Mouse (Mus musculus): ENCODE measurements at regions not wholly inside any gene's neighbourhood (a gene's known extent, or its start where the extent isn't known, plus 50 kb on each side); places are given as distances from the start of the nearest gene placed in this dataset.
"Not testable (repeated sequence)": the region's sequence is repeated elsewhere in the genome, so short reads cannot be mapped to it uniquely, and the experiment has no call there.

- 78% methylated on average over 3 of the region's 3 CpGs for WGBS
- H3K9me3 ChIP-seq (ENCODE audit: control insufficient read depth, low read length): no peaks in the 10 kb centered on the region
- H3K27me3 ChIP-seq (ENCODE audit: control insufficient read depth, insufficient read depth, low read length): no peaks in the 10 kb centered on the region
- DNase-seq (ENCODE audit: low spot score, missing footprints) (peak; percentile 78), ATAC-seq (ENCODE audit: low FRiP score) (no peak)
- H3K36me3 ChIP-seq (ENCODE audit: control insufficient read depth, insufficient read depth, low read length): no peaks in the 10 kb centered on the region
- H3K4me1 ChIP-seq (ENCODE audit: control insufficient read depth, insufficient read depth, low read length): no peaks in the 10 kb centered on the region
- no peak overlapping the region for H3K4me3 ChIP-seq (ENCODE audit: low read depth, low read length)
- no peak overlapping the region for H3K4me2 ChIP-seq
- no peak overlapping the region for H3K27ac ChIP-seq (ENCODE audit: low read depth, low read length)
- H3K9ac ChIP-seq (ENCODE audit: low read length): no peak overlapping the region
These were observed 136.8 kb upstream of the 1700056E22Rik start for GRCm38 (mm10) chr1:184170926-184171325.

- DNase-seq (ENCODE audit: low spot score, missing footprints): peak; percentile 12
- WGBS: 67% methylated on average over 1 of the region's 1 CpGs
- no peak for ATAC-seq (ENCODE audit: low FRiP score)
- Histone ChIP-seq H3K27ac (ENCODE audit: low read depth, low read length) (no peak overlapping the region), H3K4me2 (no peak overlapping the region), H3K27me3 (ENCODE audit: control insufficient read depth, insufficient read depth, low read length) (no peaks in the 10 kb centered on the region), H3K9me3 (ENCODE audit: control insufficient read depth, low read length) (no peaks in the 10 kb centered on the region), H3K4me3 (ENCODE audit: low read depth, low read length) (no peak overlapping the region), H3K4me1 (ENCODE audit: control insufficient read depth, insufficient read depth, low read length) (no peaks in the 10 kb centered on the region), H3K9ac (ENCODE audit: low read length) (no peak overlapping the region), H3K36me3 (ENCODE audit: control insufficient read depth, insufficient read depth, low read length) (no peaks in the 10 kb centered on the region)
These were observed 135.9 kb upstream of the 1700056E22Rik start for GRCm38 (mm10) chr1:184169967-184170366.

- no peaks in the 10 kb centered on the region for H3K9me3 ChIP-seq (ENCODE audit: control insufficient read depth, low read length)
- no peaks in the 10 kb centered on the region for H3K4me1 ChIP-seq (ENCODE audit: control insufficient read depth, insufficient read depth, low read length)
- DNase-seq (ENCODE audit: low spot score, missing footprints) (peak; percentile 14), ATAC-seq (ENCODE audit: low FRiP score) (no peak)
- no peak overlapping the region for H3K27ac ChIP-seq (ENCODE audit: low read depth, low read length)
- no peaks in the 10 kb centered on the region for H3K27me3 ChIP-seq (ENCODE audit: control insufficient read depth, insufficient read depth, low read length)
- no peak overlapping the region for H3K4me3 ChIP-seq (ENCODE audit: low read depth, low read length)
- H3K36me3 ChIP-seq (ENCODE audit: control insufficient read depth, insufficient read depth, low read length): no peaks in the 10 kb centered on the region
- H3K4me2 ChIP-seq: no peak overlapping the region
- H3K9ac ChIP-seq (ENCODE audit: low read length): no peak overlapping the region
- WGBS: 73% methylated on average over 7 of the region's 7 CpGs
These were observed 135.1 kb upstream of the 1700056E22Rik start for GRCm38 (mm10) chr1:184169034-184169783.

- H3K9ac ChIP-seq (ENCODE audit: low read length): no peak overlapping the region
- ATAC-seq (ENCODE audit: low FRiP score): no peak
- no peak overlapping the region for H3K4me3 ChIP-seq (ENCODE audit: low read depth, low read length)
- H3K4me2 ChIP-seq: no peak overlapping the region
- H3K4me1 ChIP-seq (ENCODE audit: control insufficient read depth, insufficient read depth, low read length): no peaks in the 10 kb centered on the region
- no peak overlapping the region for H3K27ac ChIP-seq (ENCODE audit: low read depth, low read length)
- WGBS: 82% methylated on average over 2 of the region's 2 CpGs
- no peaks in the 10 kb centered on the region for H3K27me3 ChIP-seq (ENCODE audit: control insufficient read depth, insufficient read depth, low read length)
- DNase-seq (ENCODE audit: low spot score, missing footprints): no peak
- no peaks in the 10 kb centered on the region for H3K9me3 ChIP-seq (ENCODE audit: control insufficient read depth, low read length)
- no peaks in the 10 kb centered on the region for H3K36me3 ChIP-seq (ENCODE audit: control insufficient read depth, insufficient read depth, low read length)
These were observed 132.8 kb upstream of the 1700056E22Rik start for GRCm38 (mm10) chr1:184166951-184167350.

- ATAC-seq (ENCODE audit: low FRiP score); H3K4me3 ChIP-seq (ENCODE audit: low read depth, low read length): not testable (repeated sequence)
- WGBS: 84% methylated on average over 2 of the region's 2 CpGs
These were observed 128.4 kb upstream of the 1700056E22Rik start for GRCm38 (mm10) chr1:184162526-184162925.

GRCm38 (mm10) chr1:184147713-184148112 lies 113.6 kb upstream of the 1700056E22Rik start:
- Histone ChIP-seq H3K4me3 (ENCODE audit: low read depth, low read length) (no peak overlapping the region), H3K9ac (ENCODE audit: low read length) (no peak overlapping the region), H3K4me2 (no peak overlapping the region), H3K27ac (ENCODE audit: low read depth, low read length) (no peak overlapping the region), H3K9me3 (ENCODE audit: control insufficient read depth, low read length) (no peaks in the 10 kb centered on the region), H3K36me3 (ENCODE audit: control insufficient read depth, insufficient read depth, low read length) (no peaks in the 10 kb centered on the region), H3K4me1 (ENCODE audit: control insufficient read depth, insufficient read depth, low read length) (no peaks in the 10 kb centered on the region), H3K27me3 (ENCODE audit: control insufficient read depth, insufficient read depth, low read length) (no peaks in the 10 kb centered on the region)
- ATAC-seq (ENCODE audit: low FRiP score): no peak
- no peak for DNase-seq (ENCODE audit: low spot score, missing footprints)
- WGBS: no CpG with 5 or more reads among the region's 1 CpGs

More at GRCm38 (mm10) chr1:184162526-184162925, 128.4 kb upstream of the 1700056E22Rik start:
- H3K4me1 ChIP-seq (ENCODE audit: control insufficient read depth, insufficient read depth, low read length); H3K27ac ChIP-seq (ENCODE audit: low read depth, low read length); DNase-seq (ENCODE audit: low spot score, missing footprints); H3K36me3 ChIP-seq (ENCODE audit: control insufficient read depth, insufficient read depth, low read length); H3K27me3 ChIP-seq (ENCODE audit: control insufficient read depth, insufficient read depth, low read length); H3K9me3 ChIP-seq (ENCODE audit: control insufficient read depth, low read length); H3K4me2 ChIP-seq; H3K9ac ChIP-seq (ENCODE audit: low read length): not testable (repeated sequence)

GRCm38 (mm10) chr1:184142974-184143373 lies 108.9 kb upstream of the 1700056E22Rik start:
- Histone ChIP-seq H3K4me2 (no peak overlapping the region), H3K4me1 (ENCODE audit: control insufficient read depth, insufficient read depth, low read length) (no peaks in the 10 kb centered on the region), H3K9ac (ENCODE audit: low read length) (no peak overlapping the region), H3K9me3 (ENCODE audit: control insufficient read depth, low read length) (no peaks in the 10 kb centered on the region), H3K36me3 (ENCODE audit: control insufficient read depth, insufficient read depth, low read length) (no peaks in the 10 kb centered on the region), H3K27me3 (ENCODE audit: control insufficient read depth, insufficient read depth, low read length) (no peaks in the 10 kb centered on the region), H3K4me3 (ENCODE audit: low read depth, low read length) (no peak overlapping the region), H3K27ac (ENCODE audit: low read depth, low read length) (no peak overlapping the region)
- ATAC-seq (ENCODE audit: low FRiP score) (no peak), DNase-seq (ENCODE audit: low spot score, missing footprints) (no peak)
- WGBS: 64% methylated on average over 2 of the region's 2 CpGs

- no peak overlapping the region for H3K4me2 ChIP-seq
- H3K9me3 ChIP-seq (ENCODE audit: control insufficient read depth, low read length): no peaks in the 10 kb centered on the region
- no peak overlapping the region for H3K27ac ChIP-seq (ENCODE audit: low read depth, low read length)
- no peaks in the 10 kb centered on the region for H3K36me3 ChIP-seq (ENCODE audit: control insufficient read depth, insufficient read depth, low read length)
- 93% methylated on average over 5 of the region's 5 CpGs for WGBS
- no peaks in the 10 kb centered on the region for H3K27me3 ChIP-seq (ENCODE audit: control insufficient read depth, insufficient read depth, low read length)
- H3K9ac ChIP-seq (ENCODE audit: low read length): no peak overlapping the region
- no peaks in the 10 kb centered on the region for H3K4me1 ChIP-seq (ENCODE audit: control insufficient read depth, insufficient read depth, low read length)
- no peak for DNase-seq (ENCODE audit: low spot score, missing footprints)
- no peak for ATAC-seq (ENCODE audit: low FRiP score)
- H3K4me3 ChIP-seq (ENCODE audit: low read depth, low read length): no peak overlapping the region
These were observed 106.4 kb upstream of the 1700056E22Rik start for GRCm38 (mm10) chr1:184140486-184140885.

GRCm38 (mm10) chr1:184140082-184140481 lies 106.0 kb upstream of the 1700056E22Rik start:
- H3K36me3 ChIP-seq (ENCODE audit: control insufficient read depth, insufficient read depth, low read length): no peaks in the 10 kb centered on the region
- no peak overlapping the region for H3K9ac ChIP-seq (ENCODE audit: low read length)
- H3K4me3 ChIP-seq (ENCODE audit: low read depth, low read length): no peak overlapping the region
- H3K27ac ChIP-seq (ENCODE audit: low read depth, low read length): no peak overlapping the region
- 78% methylated on average over 4 of the region's 4 CpGs for WGBS
- no peak overlapping the region for H3K4me2 ChIP-seq
- no peaks in the 10 kb centered on the region for H3K27me3 ChIP-seq (ENCODE audit: control insufficient read depth, insufficient read depth, low read length)
- H3K9me3 ChIP-seq (ENCODE audit: control insufficient read depth, low read length): no peaks in the 10 kb centered on the region
- H3K4me1 ChIP-seq (ENCODE audit: control insufficient read depth, insufficient read depth, low read length): no peaks in the 10 kb centered on the region
- DNase-seq (ENCODE audit: low spot score, missing footprints) (no peak), ATAC-seq (ENCODE audit: low FRiP score) (no peak)

Data from midbrain, embryonic 11.5 days (tissue).